Mouse (Mus musculus): ENCODE results near the gene Ski. TPM values are rescaled to one million over a fixed set of nuclear protein-coding genes. Genes with fewer than 3 reads are reported as not detected.
A peak's percentile ranks its signal among the peaks of the same experiment; 100 is the strongest.
"Not testable (repeated sequence)": the region's sequence is repeated elsewhere in the genome, so short reads cannot be mapped to it uniquely, and the experiment has no call there.

The Ski gene
- polyA plus RNA-seq, 1 experiment from 2014 or later: 15.1 TPM

GRCm38 (mm10) chr4:155249648-155250351 lies 27.4 kb upstream of the Ski start, which contains the start of gene Faap20:
Gene Faap20, plus strand, starts transcription at chr4:155249802.
- ATAC-seq (ENCODE audit: insufficient read depth, low FRiP score, low TSS enrichment): peak; percentile 90
- 0% methylated on average over 40 of the region's 58 CpGs for WGBS
- Histone ChIP-seq H3K9ac (ENCODE audit: low read length) (peak within 1 kb of the TSS; percentile 78), H3K27ac (ENCODE audit: low read depth, low read length) (peak within 1 kb of the TSS; percentile 94), H3K4me1 (ENCODE audit: control insufficient read depth, insufficient read depth, low read length) (peaks cover 8% of the 10 kb centered on the region), H3K27me3 (ENCODE audit: control insufficient read depth, insufficient read depth, low read length) (no peaks in the 10 kb centered on the region), H3K4me2 (ENCODE audit: low read depth) (peak within 1 kb of the TSS; percentile 93), H3K9me3 (ENCODE audit: control insufficient read depth, low read length) (no peaks in the 10 kb centered on the region), H3K4me3 (ENCODE audit: low read depth, low read length) (peak within 1 kb of the TSS; percentile 72), H3K36me3 (ENCODE audit: control insufficient read depth, insufficient read depth, low read length) (no peaks in the 10 kb centered on the region; the same call in 1 of the 2 replicates)
- DNase-seq (ENCODE audit: low spot score): peak; percentile 90

- Histone ChIP-seq H3K9ac (ENCODE audit: low read length) (peak overlapping the region; percentile 78), H3K4me1 (ENCODE audit: control insufficient read depth, insufficient read depth, low read length) (peaks cover 8% of the 10 kb centered on the region), H3K4me3 (ENCODE audit: low read depth, low read length) (peak overlapping the region; percentile 72), H3K9me3 (ENCODE audit: control insufficient read depth, low read length) (no peaks in the 10 kb centered on the region), H3K27ac (ENCODE audit: low read depth, low read length) (peak overlapping the region; percentile 94), H3K27me3 (ENCODE audit: control insufficient read depth, insufficient read depth, low read length) (no peaks in the 10 kb centered on the region), H3K36me3 (ENCODE audit: control insufficient read depth, insufficient read depth, low read length) (no peaks in the 10 kb centered on the region; the same call in 1 of the 2 replicates), H3K4me2 (ENCODE audit: low read depth) (peak overlapping the region; percentile 93)
- ATAC-seq (ENCODE audit: insufficient read depth, low FRiP score, low TSS enrichment): peak; percentile 70
- peak; percentile 97 for DNase-seq (ENCODE audit: low spot score)
- 0% methylated on average over 9 of the region's 9 CpGs for WGBS
Observed at GRCm38 (mm10) chr4:155249257-155249647, 26.9 kb upstream of the Ski start.

- H3K9me3 ChIP-seq (ENCODE audit: control insufficient read depth, low read length); ATAC-seq (ENCODE audit: insufficient read depth, low FRiP score, low TSS enrichment); H3K4me3 ChIP-seq (ENCODE audit: low read depth, low read length); H3K36me3 ChIP-seq (ENCODE audit: control insufficient read depth, insufficient read depth, low read length); DNase-seq (ENCODE audit: low spot score); H3K27ac ChIP-seq (ENCODE audit: low read depth, low read length); H3K4me2 ChIP-seq (ENCODE audit: low read depth); H3K27me3 ChIP-seq (ENCODE audit: control insufficient read depth, insufficient read depth, low read length); H3K9ac ChIP-seq (ENCODE audit: low read length); H3K4me1 ChIP-seq (ENCODE audit: control insufficient read depth, insufficient read depth, low read length): not testable (repeated sequence)
- WGBS: 91% methylated on average over 3 of the region's 3 CpGs
Observed at GRCm38 (mm10) chr4:155248054-155248453, 25.7 kb upstream of the Ski start.

- ATAC-seq (ENCODE audit: insufficient read depth, low FRiP score, low TSS enrichment): no peak
- 79% methylated on average over 12 of the region's 12 CpGs for WGBS
- no peaks in the 10 kb centered on the region for H3K9me3 ChIP-seq (ENCODE audit: control insufficient read depth, low read length)
- no peak overlapping the region for H3K9ac ChIP-seq (ENCODE audit: low read length)
- no peak overlapping the region for H3K4me2 ChIP-seq (ENCODE audit: low read depth)
- peaks cover 8% of the 10 kb centered on the region for H3K4me1 ChIP-seq (ENCODE audit: control insufficient read depth, insufficient read depth, low read length)
- no peak overlapping the region for H3K4me3 ChIP-seq (ENCODE audit: low read depth, low read length)
- H3K27me3 ChIP-seq (ENCODE audit: control insufficient read depth, insufficient read depth, low read length): no peaks in the 10 kb centered on the region
- no peaks in the 10 kb centered on the region for H3K36me3 ChIP-seq (ENCODE audit: control insufficient read depth, insufficient read depth, low read length)
- no peak overlapping the region for H3K27ac ChIP-seq (ENCODE audit: low read depth, low read length)
- no peak for DNase-seq (ENCODE audit: low spot score)
Observed at GRCm38 (mm10) chr4:155246691-155247105, 24.3 kb upstream of the Ski start.

DNA sequence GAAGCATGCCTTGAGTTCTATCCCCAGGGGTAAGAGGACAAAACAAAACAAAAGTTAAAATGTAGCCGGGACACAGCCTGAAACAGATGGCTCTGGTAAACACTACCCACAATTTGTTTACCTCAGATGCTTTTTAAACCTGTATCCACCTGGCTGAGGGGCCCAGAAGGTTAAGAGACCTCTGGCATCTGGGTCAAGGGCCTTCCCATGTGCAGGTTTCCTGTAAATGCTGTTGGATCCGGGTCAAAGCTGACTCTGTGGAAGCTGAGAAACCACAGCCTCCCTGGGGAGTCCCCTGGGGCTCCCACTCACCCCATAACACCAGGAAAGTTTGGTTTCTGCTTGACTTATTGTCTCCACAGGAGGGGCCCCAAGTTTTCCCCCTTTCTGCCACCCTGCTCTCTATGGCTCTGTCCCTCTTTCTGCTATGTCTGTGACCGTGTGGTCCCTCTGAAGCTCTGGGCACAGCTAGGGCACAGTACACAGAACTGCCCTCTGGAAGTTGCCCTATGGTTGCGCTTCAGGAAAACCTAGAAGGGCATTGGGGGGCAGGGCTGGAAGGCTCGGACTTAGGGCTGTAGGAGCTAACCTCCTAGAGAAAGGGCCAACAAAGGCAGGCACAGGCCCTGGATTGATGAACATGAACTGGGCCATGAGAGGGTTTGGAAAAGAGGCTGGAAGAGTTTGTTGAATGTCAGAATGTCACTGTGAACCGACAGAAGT lies 23.5 kb upstream of the Ski start:
- Histone ChIP-seq H3K4me1 (ENCODE audit: control insufficient read depth, insufficient read depth, low read length) (peaks cover 5% of the 10 kb centered on the region), H3K27me3 (ENCODE audit: control insufficient read depth, insufficient read depth, low read length) (no peaks in the 10 kb centered on the region), H3K4me3 (ENCODE audit: low read depth, low read length) (no peak overlapping the region), H3K9me3 (ENCODE audit: control insufficient read depth, low read length) (no peaks in the 10 kb centered on the region), H3K27ac (ENCODE audit: low read depth, low read length) (no peak overlapping the region), H3K9ac (ENCODE audit: low read length) (no peak overlapping the region), H3K36me3 (ENCODE audit: control insufficient read depth, insufficient read depth, low read length) (no peaks in the 10 kb centered on the region), H3K4me2 (ENCODE audit: low read depth) (no peak overlapping the region)
- DNase-seq (ENCODE audit: low spot score) (no peak), ATAC-seq (ENCODE audit: insufficient read depth, low FRiP score, low TSS enrichment) (no peak)
- 65% methylated on average over 6 of the region's 6 CpGs for WGBS

- H3K9me3 ChIP-seq (ENCODE audit: control insufficient read depth, low read length): no peaks in the 10 kb centered on the region
- H3K27ac ChIP-seq (ENCODE audit: low read depth, low read length): no peak overlapping the region
- no peaks in the 10 kb centered on the region for H3K27me3 ChIP-seq (ENCODE audit: control insufficient read depth, insufficient read depth, low read length)
- H3K4me3 ChIP-seq (ENCODE audit: low read depth, low read length): no peak overlapping the region
- DNase-seq (ENCODE audit: low spot score) (no peak), ATAC-seq (ENCODE audit: insufficient read depth, low FRiP score, low TSS enrichment) (no peak)
- WGBS: 89% methylated on average over 12 of the region's 12 CpGs
- no peaks in the 10 kb centered on the region for H3K4me1 ChIP-seq (ENCODE audit: control insufficient read depth, insufficient read depth, low read length)
- no peaks in the 10 kb centered on the region for H3K36me3 ChIP-seq (ENCODE audit: control insufficient read depth, insufficient read depth, low read length)
- H3K4me2 ChIP-seq (ENCODE audit: low read depth): no peak overlapping the region
- H3K9ac ChIP-seq (ENCODE audit: low read length): no peak overlapping the region
Observed at GRCm38 (mm10) chr4:155243233-155243632, 20.8 kb upstream of the Ski start.

DNA sequence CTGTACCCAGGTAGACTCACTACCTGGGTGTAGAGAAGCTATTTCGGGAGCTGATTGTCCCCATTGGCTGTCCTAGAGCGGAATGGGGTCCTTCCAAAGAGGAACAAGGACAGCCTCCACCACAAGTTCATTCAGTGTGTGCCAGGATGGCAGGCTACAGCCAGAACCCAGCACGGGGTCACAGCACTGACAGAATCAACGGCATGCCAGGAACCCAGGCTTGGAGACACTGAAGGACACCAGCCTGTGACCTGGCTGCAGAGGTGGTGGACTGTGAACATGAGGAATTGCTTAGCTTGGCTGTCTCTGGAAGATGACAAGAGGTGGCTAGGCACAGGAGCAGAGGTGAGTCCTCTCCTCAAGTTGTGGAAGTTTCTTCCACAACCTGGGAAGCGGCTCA lies 19.9 kb upstream of the Ski start:
- DNase-seq (ENCODE audit: low spot score): no peak
- no peak overlapping the region for H3K4me3 ChIP-seq (ENCODE audit: low read depth, low read length)
- WGBS: 93% methylated on average over 5 of the region's 5 CpGs
- H3K9me3 ChIP-seq (ENCODE audit: control insufficient read depth, low read length): no peaks in the 10 kb centered on the region
- H3K4me1 ChIP-seq (ENCODE audit: control insufficient read depth, insufficient read depth, low read length): no peaks in the 10 kb centered on the region
- H3K4me2 ChIP-seq (ENCODE audit: low read depth): no peak overlapping the region
- no peaks in the 10 kb centered on the region for H3K27me3 ChIP-seq (ENCODE audit: control insufficient read depth, insufficient read depth, low read length)
- no peak overlapping the region for H3K27ac ChIP-seq (ENCODE audit: low read depth, low read length)
- H3K36me3 ChIP-seq (ENCODE audit: control insufficient read depth, insufficient read depth, low read length): no peaks in the 10 kb centered on the region
- ATAC-seq (ENCODE audit: insufficient read depth, low FRiP score, low TSS enrichment): no peak
- no peak overlapping the region for H3K9ac ChIP-seq (ENCODE audit: low read length)

GRCm38 (mm10) chr4:155241789-155242188 lies 19.4 kb upstream of the Ski start:
- Histone ChIP-seq H3K36me3 (ENCODE audit: control insufficient read depth, insufficient read depth, low read length) (no peaks in the 10 kb centered on the region), H3K27ac (ENCODE audit: low read depth, low read length) (no peak overlapping the region), H3K9me3 (ENCODE audit: control insufficient read depth, low read length) (no peaks in the 10 kb centered on the region), H3K27me3 (ENCODE audit: control insufficient read depth, insufficient read depth, low read length) (no peaks in the 10 kb centered on the region), H3K4me2 (ENCODE audit: low read depth) (no peak overlapping the region), H3K9ac (ENCODE audit: low read length) (no peak overlapping the region), H3K4me3 (ENCODE audit: low read depth, low read length) (no peak overlapping the region), H3K4me1 (ENCODE audit: control insufficient read depth, insufficient read depth, low read length) (no peaks in the 10 kb centered on the region)
- ATAC-seq (ENCODE audit: insufficient read depth, low FRiP score, low TSS enrichment) (no peak), DNase-seq (ENCODE audit: low spot score) (no peak)
- 79% methylated on average over 9 of the region's 9 CpGs for WGBS

DNA sequence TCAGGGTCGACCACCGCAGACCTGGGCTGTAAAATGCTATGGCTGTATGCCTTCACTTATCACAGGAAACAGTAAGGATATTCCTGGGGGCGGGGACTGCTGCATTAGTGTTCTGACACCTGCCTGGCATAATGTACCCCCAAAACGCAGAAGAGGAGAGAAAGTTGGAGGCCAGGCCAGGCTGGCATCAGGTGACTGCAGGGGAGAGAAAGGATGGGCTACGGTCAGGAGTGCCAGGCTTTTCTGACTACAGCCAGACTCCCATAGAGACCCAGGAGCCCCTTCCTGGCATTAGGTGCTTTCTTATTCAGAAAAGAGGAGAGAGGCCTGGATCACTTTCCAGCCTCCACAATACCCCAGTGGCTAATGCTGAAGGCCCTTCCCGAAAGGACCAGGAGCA lies 17.1 kb upstream of the Ski start:
- Histone ChIP-seq H3K4me3 (ENCODE audit: low read depth, low read length) (no peak overlapping the region), H3K9me3 (ENCODE audit: control insufficient read depth, low read length) (no peaks in the 10 kb centered on the region), H3K4me2 (ENCODE audit: low read depth) (no peak overlapping the region), H3K4me1 (ENCODE audit: control insufficient read depth, insufficient read depth, low read length) (peaks cover 11% of the 10 kb centered on the region), H3K27me3 (ENCODE audit: control insufficient read depth, insufficient read depth, low read length) (no peaks in the 10 kb centered on the region), H3K27ac (ENCODE audit: low read depth, low read length) (no peak overlapping the region), H3K36me3 (ENCODE audit: control insufficient read depth, insufficient read depth, low read length) (no peaks in the 10 kb centered on the region), H3K9ac (ENCODE audit: low read length) (no peak overlapping the region)
- WGBS: 51% methylated on average over 6 of the region's 6 CpGs
- DNase-seq (ENCODE audit: low spot score) (no peak), ATAC-seq (ENCODE audit: insufficient read depth, low FRiP score, low TSS enrichment) (no peak)
